Mouse (Mus musculus): ENCODE measurements around the gene Ttc30b.
A peak's percentile ranks its signal among the peaks of the same experiment; 100 is the strongest.
"Not testable (repeated sequence)": the region's sequence is repeated elsewhere in the genome, so short reads cannot be mapped to it uniquely, and the experiment has no call there.

The Ttc30b gene

DNA sequence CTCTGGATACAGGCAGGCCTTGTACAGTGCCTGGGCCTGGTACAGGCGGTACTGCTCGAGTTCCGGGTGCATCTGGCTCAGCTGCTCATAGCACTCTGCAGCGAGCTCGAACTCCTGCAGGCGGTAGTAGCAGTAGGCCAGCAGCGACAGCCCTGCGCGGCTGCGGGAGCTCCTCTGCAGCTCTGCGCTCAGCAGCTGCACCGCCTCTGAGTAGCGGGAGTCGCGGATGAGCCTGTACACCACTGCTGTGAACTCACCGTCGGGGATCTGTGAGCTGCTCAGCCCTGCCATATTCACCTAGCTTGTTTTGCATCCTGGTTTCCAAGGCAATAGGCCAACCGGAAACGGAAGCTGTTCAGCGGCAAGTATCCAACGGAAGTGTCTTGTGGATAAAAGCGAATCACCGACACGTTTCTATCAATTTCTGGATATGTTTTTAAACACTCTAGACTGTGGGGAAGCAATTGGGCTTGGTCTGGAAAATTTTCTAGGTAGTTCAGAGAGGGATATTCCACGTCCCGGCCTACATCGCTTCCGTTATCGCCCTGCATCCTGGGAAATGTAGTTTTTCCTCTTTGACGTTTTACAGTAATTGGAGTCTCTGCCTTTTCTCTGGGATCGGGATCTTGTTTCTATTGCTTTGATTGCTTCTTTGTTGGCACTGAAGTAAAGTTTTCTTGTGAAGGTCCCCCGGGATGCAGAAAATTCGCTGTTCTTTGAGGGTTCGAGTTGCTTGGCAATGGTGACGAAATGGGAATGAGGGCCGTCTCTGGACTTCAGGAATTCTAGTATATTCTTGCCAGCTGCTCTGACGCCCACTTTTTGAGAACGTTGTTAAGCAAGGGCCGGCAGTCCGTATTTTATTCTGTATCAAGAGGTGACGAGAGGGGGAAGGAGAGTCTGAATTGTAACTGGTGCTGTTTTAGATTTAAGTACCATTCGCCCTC lies at the start of gene Ttc30b:
Gene Ttc30b (minus strand): TSS at position 469 of the 947 bp plus-strand sequence.
- DNase-seq (ENCODE audit: low spot score in 2 of 2) = peak; percentile 52 to 70

DNA sequence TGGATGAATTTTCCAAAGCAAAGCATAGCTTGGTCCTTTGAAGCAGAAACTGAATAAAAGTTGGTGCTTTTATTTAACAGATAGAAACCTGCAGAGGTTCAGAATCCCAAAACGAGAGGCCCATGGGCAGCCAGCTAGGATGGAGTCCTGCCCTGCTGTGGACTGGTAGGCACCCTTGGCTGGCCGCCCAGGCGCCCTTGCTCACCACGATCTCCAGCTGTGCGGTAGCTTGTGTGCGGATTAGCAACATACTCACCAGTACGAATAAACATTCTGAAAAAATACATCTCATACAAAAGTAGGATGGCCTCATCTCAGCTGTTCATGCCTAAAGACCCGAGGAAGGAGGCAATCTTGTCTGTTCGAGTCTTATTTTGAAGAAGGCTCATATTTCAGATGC lies 49.4 kb upstream of the Ttc30b start:
- no peak for DNase-seq (ENCODE audit: low spot score in 2 of 2)

DNA sequence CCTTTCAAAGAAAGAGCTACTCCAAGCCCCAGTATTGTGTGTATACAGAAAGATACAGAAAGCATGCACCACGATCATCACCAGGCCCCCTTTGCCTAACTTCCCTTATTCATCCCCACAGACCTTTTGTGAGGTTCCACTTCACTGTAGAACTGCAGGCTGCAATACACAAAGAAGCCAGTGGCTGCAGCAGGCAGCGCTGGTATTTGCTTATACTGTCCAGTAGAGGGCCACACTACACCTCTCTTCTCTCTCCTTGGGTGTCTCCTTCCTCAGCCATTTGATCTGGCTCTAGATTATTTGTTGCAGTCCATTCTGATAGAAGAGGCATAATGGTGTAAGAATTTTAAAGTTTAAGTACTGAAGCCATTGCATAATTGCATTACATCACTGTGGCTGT lies 46.7 kb upstream of the Ttc30b start:
- DNase-seq (ENCODE audit: low spot score in 2 of 2) = peak in 1 of 2 experiments; percentile 71

DNA sequence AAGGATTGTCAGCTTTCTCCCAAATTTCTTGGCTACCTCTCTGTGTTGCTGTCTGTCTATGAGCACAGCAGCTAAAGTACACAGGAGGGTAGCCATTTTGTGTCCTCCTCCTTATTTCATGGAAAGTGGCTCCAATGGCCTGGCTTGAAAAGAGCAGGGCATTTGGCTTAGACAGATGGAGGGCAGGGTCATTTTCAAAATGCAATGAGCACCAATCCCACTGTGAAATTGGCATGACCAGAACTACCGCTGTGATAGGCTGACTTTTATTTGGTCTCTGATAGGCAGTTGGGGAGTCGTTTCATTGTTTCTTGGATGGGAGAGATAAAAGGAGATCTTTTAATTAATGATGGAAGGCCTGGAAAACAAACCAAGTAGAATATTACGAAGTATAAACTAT lies 45.5 kb upstream of the Ttc30b start:
- no peak for DNase-seq (ENCODE audit: low spot score in 2 of 2)

DNA sequence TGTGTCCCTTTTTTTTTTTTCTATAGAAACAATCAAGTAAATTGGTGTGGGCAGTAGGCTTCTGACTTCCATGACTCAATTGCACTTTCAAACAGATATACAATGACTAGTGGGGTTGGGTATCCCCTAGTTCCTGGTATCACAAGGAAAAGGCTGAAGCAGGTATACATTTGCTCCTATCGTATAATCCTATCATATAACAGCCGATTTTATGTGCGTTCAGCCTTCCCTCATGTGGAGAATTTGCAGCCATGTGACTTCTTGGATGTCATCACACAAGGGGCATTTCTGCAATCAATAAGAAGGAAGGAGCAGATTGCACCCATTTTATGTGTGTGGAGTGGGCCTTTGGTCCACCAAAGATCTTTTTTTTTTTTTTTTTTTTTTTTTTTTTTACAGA lies 44.7 kb upstream of the Ttc30b start:
- no peak for DNase-seq (ENCODE audit: low spot score in 2 of 2)

DNA sequence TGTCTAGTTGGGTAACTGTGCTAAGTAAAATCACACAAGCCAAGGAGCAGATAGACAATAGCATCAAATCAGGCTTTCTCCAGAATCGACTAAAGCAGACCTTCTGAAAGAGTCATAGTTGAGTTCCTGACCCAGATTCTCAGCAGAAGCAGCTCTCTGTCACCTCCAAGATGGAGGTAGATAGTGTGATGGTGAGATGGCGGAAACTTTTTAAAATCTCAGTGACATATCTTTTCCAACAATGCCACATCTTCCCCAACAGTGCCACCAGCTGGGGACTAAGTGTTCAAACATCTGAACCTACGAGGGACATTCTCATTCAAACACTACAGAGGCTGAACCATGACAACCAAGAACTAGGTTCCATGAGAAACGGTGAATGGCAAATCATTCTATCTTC lies 44.2 kb upstream of the Ttc30b start:
- no peak for DNase-seq (ENCODE audit: low spot score in 2 of 2)

DNA sequence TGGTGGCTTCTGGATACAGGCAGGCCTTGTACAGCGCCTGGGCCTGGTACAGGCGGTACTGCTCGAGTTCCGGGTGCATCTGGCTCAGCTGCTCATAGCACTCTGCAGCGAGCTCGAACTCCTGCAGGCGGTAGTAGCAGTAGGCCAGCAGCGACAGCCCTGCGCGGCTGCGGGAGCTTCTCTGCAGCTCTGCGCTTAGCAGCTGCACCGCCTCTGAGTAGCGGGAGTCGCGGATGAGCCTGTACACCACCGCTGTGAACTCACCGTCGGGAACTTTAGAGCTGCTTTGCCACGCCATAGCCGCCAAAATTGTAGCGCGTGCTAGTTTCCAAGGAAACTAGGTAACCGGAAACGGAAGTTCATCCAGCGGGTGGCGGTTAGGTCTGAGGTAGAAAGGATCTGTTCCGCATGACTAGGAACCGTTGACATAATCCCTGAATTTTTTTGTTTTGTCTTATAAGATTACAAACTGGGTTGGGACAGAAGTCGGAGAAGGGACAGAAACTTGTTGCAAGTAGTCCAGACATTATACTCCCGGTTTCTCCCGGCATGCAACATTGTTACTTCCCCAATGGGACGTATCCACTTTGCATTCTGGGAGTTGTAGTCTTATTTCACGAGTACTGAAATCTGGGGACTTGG lies 43.2 kb upstream of the Ttc30b start, which contains the start of gene Ttc30a1:
Gene Ttc30a1 (minus strand): TSS at position 528 of the 642 bp plus-strand sequence.
- DNase-seq (ENCODE audit: low spot score in 2 of 2) = peak; percentile 54 to 79

DNA sequence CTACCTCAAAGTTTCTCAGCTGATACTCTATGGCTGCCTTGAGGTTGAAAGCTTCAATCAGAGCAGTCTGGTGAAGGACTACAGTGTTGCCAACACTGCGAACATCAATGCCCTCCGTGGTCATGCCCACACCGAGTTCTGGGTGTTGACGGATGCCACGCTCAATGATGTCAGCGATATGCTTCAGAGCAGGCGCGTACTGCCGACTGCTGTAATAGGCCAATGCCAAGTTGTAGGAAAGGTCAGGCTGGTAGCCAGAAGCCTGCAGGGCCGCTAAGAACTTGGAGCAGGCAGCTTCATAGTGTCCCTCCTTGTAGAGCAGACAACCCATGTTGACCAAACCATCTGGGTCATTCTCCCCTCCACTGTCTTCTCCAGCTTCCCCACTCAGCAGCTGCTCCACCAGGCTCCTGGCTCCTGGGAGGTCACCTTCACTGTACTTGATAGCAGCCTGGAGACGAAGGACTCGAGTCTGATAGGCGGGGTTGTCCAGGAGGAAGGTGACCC lies 42.6 kb upstream of the Ttc30b start:
- not testable (repeated sequence) for DNase-seq (ENCODE audit: low spot score in 2 of 2)

DNA sequence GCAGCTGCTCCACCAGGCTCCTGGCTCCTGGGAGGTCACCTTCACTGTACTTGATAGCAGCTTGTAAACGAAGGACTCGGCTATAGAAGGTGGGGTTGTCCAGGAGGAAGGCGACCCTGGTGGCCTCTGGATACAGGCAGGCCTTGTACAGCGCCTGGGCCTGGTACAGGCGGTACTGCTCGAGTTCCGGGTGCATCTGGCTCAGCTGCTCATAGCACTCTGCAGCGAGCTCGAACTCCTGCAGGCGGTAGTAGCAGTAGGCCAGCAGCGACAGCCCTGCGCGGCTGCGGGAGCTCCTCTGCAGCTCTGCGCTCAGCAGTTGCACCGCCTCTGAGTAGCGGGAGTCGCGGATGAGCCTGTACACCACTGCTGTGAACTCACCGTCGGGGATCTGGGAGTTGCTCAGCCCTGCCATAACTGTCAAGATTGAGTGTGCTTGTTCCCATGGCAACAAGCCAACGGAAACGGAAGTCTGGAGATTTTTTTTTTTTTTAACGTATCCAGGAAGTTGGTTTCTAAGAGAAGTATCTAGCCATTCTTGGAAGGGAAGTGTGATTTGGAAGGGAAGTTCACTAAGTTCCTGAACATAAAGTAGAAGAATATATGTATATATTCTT lies 39.5 kb upstream of the Ttc30b start, which contains the start of gene Ttc30a2:
Gene Ttc30a2 (minus strand): TSS at position 419 of the 617 bp plus-strand sequence.
- DNase-seq (ENCODE audit: low spot score in 2 of 2) = not testable (repeated sequence)

DNA sequence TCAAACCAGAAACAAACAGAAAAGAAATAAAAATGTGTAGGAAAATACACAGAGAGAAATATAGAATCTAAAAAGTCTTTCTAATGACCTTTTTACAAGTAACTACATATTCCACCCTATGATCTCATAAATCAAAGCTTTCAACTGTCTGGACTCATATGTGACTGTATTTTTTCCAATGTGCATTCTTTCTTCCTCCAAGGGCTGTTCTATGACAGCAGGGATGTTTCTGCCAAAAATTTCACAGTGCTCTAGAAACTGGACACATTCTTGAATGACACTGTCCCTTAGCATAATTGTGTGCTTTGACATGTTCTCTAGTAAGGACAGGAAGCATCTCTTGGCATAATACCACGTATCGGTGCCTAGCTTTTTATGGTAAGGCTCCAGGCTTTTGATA lies 37.7 kb upstream of the Ttc30b start:
- DNase-seq (ENCODE audit: low spot score in 2 of 2) = not testable (repeated sequence)

DNA sequence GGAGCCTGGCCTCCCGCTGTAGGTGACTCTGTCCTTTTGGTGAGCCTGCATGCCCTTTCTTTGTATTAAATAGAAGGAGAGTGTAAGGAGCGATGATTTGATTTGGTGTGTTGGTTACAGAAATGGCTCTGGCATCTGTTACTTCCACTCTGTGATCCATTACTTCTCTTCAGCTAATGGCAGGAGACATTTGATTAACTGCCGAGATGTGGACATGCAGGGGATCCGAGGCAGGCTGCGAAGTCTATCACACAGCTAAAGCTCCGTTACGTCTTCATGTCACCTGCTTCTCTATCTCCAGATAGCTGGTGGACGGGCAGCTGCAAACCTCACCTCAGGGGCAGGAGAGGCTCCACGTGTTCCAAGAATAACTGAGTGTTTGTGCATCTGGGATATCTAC lies 35.7 kb upstream of the Ttc30b start:
- no peak for DNase-seq (ENCODE audit: low spot score in 2 of 2)

DNA sequence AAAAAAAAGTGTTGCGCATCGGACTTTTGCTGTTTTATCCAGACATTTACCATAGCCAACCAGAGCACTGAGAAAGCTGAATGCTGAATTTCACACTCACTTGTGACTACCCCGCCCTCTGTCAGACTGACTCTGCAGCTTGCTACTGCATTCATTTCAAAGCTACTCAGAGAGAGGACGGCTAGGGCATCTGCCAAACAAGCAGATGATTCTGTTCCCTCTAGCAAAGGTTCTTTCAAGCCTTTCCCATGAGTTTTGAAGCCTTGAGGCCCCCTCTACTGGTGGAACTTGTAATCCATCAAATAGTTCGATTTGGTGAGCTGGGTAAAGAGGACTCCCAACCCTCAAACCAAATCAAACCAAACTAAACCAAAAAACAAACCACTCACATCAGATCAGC lies 26.6 kb upstream of the Ttc30b start:
- DNase-seq (ENCODE audit: low spot score in 2 of 2) = peak; percentile 57 to 58

DNA sequence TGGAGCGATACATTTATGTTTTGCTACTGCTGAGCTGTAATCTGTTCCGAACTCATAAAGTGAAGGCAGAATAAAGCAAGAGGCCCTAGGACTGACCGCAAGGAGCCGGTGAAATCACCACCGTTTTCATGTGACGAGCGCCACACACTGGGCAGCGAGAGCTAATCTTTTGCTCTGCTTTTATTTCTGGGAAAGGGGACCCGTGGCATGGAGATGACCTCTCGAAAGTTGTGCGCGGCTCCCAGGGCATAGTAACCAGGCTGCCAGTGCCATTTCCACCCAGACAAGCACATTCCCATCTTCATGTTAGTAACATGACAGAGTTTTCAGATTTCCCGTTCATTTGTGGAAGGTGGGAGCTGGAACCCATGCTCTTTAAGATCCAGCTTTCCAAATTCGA lies 26.1 kb upstream of the Ttc30b start:
- peak in 1 of 2 experiments; percentile 48 for DNase-seq (ENCODE audit: low spot score in 2 of 2)

DNA sequence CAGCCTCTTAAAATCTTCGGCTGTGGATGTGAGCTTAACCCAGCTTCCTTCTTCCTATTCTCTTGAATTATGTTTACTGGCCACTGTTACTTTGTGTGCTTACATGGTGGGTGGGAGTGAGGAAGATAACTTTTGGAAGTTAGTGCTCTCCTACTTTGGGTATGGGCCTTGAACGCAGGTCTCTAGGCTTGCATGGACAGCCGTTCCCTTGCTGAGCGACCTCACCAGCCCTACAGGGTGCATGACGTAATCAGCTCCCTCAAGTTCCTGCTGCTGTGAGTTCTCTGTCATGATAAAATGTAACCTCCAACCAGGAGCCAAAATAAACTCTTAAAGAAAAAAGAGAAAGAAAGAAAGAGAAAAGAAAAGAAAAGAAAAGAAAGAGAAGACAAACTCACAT lies 25.7 kb upstream of the Ttc30b start:
- DNase-seq (ENCODE audit: low spot score in 2 of 2) = no peak

DNA sequence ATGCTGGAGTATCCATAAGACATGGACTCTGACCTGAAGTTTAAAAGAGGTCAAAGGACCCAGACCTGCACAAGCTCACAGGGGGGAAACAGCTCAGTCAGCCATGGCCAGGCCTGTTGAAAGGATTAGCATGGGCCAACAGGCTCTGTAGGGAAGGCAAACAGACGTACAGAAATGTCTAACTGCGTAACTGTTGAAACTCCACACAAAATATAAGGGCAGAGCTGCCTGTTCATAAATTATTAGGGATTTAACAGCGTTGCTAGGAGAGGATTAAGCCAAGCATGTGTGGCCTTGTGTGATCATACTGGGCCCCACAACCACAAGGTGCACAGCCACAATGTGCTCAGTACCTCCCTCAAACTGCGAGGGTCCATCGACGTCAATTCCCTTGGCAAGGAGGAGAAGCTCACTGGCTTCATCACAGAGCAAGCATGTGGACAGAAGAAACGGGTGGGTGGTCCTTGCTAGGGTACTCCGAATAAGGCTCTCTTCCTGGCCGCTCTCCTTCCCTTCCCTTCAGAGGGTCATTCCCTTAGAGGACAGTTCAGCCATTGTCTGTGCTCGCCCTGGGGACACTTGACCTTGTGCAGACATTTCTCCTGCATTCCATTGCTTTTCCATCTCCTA lies 24.9 kb upstream of the Ttc30b start:
- DNase-seq (ENCODE audit: low spot score in 2 of 2) = no peak

DNA sequence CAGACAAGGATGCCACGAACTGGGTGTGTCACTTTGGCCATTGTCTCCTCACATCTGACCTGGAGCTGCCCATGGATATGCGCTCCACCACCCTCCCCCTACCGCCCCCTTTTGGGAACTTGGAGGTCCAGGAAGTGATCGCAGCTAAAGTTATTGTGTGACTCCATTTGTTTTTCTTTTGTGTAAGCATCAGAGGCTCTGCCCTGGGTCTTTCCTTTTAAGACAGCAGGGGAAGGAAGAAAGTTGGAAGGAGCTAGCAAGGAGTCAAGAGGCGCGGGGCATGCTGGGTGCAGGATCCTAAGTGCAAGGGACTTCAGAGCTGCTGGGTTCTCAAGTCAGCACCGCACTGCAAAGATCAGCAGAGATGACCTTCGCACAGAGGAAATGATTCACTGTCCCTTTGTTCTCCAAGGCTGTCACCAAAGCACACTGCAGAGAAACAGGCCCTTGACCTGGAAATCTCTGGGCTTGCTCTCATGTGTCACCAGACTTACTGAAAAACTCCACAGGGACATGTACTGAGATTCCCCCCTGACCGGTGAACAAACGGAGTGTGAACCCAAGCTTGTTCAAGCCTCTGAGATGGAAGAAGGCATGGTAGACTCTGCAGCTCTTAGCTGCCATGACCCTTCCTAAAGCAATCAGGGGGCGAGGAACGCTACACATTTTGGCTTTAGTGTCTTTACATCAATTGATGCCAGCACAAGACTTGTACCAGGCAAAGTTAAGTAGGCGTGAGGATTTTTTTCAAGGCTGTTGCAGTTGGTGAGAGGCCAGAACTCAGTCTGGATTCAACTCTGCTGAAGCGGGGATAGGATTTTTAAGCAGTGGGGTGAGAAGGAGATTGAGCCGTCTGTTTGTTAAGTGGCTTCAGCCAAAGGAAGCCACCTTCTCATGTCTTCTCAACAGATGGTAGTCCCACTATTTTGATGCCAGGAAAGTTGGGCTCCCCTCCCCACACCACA lies 22.3 kb upstream of the Ttc30b start:
- DNase-seq (ENCODE audit: low spot score in 2 of 2) = no peak

DNA sequence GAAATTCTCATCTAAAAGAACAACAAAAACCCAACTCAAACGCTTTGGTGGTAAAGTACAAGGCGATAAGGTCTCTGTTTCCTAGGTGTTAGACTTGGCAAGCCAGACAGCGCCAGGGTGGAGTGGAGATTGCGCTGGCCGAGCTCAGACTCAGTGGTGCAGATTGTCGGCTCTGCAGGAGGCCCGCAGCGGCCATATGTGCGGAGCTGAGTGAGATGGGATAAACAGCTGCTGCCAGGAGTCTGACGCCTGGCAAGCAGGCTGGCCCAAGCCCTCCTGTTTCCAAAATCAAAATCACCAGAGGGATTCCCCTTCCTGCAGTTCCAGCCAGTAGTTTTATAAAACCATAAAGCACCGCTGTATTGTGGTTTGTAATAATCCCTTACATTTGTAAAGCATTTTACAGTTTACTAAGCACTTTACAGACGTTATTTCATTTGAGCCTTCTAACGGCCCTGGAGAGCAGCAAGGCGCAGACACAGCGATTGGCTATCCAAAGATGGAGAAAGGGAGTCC lies 21.5 kb upstream of the Ttc30b start:
- DNase-seq (ENCODE audit: low spot score in 2 of 2) = no peak

DNA sequence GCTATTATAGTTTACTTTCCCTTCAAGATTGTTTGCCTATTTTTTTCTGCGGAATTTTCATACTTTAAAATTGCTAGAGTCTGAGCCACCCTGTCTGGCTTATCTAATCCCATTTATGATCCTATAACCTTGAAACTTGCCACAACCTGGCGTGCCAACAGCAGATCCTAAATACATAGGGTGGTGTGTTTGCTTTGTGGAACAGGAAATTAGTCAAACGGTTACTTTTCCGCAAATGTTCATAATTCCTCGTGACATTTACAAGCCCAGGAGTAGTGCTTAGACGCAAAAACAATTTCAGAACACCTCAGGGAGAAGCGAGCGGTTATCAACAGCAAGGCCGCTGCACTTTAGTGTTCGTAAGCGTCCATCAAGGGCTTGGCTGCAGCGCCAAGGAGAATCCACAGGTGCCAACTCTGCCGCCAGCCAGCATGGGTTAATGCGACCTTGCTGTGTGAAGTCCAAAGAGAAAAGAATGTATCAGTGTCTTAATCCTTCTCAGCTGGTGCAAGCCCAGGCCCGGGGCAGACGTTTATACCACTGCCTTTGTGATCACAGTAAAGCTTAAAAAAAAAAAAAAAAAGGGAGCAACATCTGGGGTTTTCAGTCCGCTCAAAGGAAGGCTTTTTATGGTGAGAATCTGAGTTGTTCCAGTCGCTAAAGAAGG lies 20.9 kb upstream of the Ttc30b start:
- DNase-seq (ENCODE audit: low spot score in 2 of 2) = no peak

DNA sequence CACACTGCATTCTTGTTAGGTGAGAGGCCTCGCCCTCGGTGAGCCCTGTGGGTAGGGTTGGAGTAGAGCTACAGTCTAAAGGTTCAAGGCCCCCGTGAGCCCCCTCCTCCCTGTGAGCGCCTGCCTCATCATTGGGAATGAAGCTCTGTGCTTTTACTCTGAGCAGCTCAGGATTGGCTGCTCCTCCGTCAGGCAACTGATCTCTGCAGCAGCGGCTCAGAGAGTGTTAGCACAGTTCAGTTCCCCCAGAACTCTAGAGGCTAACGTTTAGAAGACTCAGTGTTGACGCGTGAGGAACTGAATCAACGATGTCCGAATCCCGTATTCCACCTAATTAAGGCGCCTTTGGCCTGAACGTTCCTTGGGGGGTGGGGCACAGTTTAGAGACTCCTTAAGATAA lies 17.3 kb upstream of the Ttc30b start:
- no peak for DNase-seq (ENCODE audit: low spot score in 2 of 2)

DNA sequence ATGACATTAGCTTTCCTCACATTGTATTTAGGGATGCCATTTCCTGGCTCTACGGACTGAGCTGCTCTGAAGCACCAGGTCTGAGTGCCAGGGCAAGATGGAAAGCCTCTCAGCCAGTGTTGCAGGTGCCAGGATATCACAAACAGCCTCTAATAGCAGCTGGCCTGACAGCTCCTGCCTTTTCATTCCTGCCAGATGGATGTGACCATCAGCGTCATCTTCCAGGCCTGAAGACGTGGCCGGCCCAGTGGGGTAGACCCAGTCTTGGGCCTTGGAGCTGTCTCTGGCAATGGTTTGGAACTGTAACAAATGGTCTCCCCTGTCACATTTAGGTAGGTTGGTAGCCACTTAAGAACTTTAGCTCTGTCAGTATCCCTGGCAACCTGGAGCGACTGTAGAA lies 14.9 kb upstream of the Ttc30b start:
- no peak for DNase-seq (ENCODE audit: low spot score in 2 of 2)

All from frontal cortex, postnatal 10 days (tissue).